Mouse (Mus musculus): ENCODE data around the gene Pdia5. TPM values are rescaled to one million over a fixed set of nuclear protein-coding genes. Genes with fewer than 3 reads are reported as not detected.

The Pdia5 gene
- total RNA-seq, 2 experiments from 2014 or later, result 22.6 to 27.0 TPM

GRCm38 (mm10) chr16:35484526-35485233 lies 6.0 kb downstream of the Pdia5 start:
- DNase-seq, result peak; percentile 30

DNA sequence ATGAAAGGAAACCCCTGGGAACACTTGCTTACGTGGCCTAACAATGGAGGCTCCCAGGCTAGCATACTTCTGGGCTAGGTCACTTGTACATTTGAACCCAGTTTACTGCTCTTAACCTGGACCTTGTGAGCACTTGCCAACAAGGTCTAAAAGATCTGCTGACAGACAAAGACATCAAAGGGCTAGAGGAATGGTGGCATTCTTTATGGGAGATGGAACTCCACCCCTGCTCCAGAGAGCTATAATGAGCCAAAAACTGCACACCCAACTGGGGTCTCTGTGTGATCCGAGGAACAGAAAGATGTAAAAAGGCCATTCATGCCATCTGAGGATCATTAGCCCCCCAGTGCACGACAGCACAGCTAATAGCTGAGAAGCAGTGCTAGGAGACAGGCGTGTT lies 6.6 kb downstream of the Pdia5 start:
- DNase-seq, result no peak

GRCm38 (mm10) chr16:35479301-35479700 lies 11.4 kb downstream of the Pdia5 start:
- peak; percentile 75 for DNase-seq

DNA sequence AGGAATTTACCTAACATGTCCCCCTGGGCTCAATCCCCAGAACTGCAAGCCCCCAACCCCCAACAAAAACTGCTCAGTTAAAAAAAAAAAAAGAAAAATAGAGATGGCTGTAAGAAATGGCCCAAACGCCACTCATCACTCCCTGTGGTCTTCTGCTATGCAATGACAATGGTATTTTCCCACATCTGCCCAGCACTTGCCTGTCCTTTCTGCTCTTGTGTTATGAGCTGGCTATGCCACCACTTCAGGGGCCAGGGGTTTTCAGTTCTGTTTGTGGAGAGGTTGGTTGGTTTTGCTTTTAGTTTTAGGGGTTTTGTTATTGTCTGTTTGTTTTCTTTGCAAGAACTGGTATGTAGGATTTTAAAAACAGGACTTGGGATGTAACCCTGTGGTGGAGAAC lies 13.4 kb downstream of the Pdia5 start:
- no peak for DNase-seq

- peak; percentile 73 for DNase-seq
Measured at GRCm38 (mm10) chr16:35472569-35473275, 18.0 kb downstream of the Pdia5 start.

DNA sequence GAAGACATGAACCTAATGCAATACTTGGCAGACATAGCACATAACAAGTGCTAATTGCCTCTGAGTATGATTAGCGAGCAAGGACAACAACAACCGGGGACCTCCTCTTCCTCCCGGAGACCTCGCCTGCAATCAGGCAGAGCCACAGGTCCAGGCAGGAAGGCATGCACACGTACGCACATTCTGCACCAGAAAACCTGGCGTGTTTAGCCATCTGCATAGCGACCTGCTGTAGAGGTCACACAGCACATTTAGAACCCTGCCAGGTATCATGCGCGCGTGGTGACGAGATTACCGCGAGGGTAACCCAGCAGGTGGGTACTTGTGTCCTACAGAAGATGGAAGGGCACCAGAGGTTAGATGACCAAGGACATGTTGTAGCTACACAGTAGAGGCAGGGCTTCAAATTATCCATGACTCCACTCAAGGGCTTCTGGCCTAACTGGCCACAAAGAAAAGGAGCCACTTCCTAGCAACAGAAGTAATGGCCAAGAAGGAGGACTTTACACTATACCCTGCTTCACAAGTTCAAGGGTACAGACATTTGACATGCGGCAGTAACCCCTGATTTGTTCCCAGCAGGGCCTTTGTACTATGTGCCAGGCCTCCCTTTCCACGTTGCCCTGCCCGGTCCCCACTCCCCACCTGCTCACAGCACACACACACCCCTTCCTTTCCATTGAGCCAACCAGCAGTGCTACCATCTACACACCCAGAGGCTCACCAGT lies 18.7 kb downstream of the Pdia5 start:
- DNase-seq, result no peak

DNA sequence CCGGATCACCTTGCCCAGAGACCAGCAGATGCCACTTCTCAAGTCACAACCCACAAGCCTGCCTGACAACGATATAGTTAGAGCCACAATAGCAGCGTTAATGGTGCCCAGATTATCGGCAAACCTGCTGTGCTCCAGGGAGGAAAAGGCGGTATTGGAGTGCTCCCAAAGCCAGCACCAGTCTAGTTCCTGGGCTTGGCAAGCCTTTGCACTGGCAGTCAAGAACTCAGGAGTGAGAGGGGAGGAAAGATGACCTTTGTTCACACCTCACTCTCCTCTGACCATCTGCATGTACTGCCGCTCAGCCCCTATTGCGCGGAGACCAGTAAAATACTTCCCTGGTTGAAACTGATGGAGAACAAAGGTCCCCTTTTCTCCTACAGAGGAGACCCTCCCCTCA lies 19.7 kb downstream of the Pdia5 start:
- peak; percentile 24 for DNase-seq

DNA sequence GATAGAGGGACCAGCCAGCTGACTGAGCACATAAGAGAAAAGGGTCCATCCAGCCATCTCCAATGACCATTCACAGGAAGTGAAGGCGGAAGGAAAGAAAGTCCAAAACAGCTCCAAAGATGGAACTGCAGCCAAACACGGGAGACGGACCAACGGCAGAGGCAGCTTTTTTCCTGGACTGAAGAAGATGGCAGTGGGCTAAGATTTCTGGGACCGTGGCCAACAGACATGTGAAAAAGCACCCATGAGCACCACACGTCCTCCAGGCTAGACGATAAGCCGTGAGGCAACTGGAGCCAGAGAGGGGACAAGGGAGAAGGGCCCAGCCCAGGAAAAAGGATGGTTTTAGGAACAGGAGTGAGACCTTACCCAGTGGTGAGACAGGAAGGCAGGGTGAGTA lies 20.6 kb downstream of the Pdia5 start:
- DNase-seq, result no peak

DNA sequence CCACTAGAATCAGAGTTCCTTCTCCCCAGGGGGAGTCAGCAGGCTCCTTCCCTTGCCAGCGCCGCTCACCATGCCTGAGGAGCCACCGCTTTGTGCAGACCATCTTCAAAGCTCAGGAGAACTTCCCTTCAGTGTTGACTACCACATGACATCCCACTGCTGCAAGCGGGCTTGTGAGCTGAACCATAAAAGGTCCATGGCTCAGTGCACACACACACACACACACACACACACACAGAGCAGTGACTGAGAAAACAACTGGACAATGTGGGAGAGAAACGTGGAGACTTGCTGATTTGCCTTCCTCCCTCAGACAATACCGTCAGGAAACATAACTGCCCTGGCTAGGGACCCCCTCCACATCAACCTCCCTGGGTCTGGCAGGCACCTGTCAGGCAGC lies 21.7 kb downstream of the Pdia5 start:
- no peak for DNase-seq

GRCm38 (mm10) chr16:35467044-35467443 lies 23.6 kb downstream of the Pdia5 start:
- no peak for DNase-seq

GRCm38 (mm10) chr16:35465808-35466351 lies 24.8 kb downstream of the Pdia5 start:
- peak; percentile 67 for DNase-seq

- DNase-seq, result no peak
Measured at GRCm38 (mm10) chr16:35464686-35465308, 25.9 kb downstream of the Pdia5 start.

DNA sequence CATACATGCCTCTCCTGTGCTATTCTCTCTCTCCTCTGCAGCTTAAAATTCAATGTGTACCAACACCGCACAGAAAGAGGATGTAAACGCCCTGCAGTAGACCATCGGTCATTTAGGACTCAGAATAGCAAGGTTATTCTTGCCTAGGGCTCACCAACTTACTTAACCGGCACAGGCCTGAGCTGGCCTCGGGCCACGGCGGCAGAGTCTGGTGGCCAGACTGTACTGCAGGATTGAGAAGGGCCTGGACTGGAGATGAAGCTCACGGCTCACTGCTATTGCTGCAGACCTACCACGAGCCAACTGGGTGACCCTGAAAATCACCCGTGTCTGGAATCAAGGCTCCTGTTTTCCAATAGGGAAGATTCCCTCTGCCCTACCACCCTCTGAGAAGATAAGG lies 27.0 kb downstream of the Pdia5 start:
- DNase-seq, result peak; percentile 44

- no peak for DNase-seq
Measured at GRCm38 (mm10) chr16:35462955-35463354, 27.7 kb downstream of the Pdia5 start.

DNA sequence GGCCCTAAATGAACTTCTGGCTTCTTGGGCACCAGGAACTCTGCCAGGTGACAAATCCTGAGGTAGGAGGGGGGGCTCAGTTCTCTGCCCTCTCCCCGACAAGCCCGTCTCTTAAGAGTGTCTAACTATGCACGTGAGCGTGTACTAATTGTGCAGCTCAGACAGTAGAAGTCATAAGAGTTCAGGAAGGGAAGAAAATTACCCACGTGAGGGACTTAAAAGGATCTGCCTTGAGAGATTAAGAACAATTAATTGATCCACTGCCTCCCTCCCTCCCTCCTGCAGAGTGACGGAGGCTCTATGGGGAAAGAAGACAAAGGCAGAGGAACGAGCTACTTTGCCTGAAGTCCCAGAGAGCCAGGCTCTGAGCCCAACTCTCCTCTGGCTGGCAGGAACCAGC lies 31.1 kb downstream of the Pdia5 start:
- DNase-seq, result no peak

DNA sequence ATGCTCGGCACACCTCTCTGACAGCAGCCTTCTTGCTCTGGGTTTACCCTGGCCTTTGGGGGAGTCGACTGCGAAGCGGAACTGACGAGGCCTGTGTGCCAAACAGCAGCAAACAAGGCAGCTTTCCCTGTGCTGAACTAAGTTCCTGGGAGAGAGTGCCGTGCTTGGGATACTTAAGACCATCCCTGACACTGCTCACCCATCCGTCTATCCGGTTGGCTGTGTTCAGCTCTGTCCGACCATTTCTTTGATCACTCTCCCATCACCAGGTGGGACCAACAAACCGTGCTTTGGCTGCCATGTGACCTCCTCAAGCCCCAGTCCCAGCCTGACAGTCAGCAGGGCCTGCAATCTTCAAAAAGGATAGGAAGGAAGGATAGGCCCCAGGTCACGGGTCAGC lies 32.4 kb downstream of the Pdia5 start:
- DNase-seq, result no peak

DNA sequence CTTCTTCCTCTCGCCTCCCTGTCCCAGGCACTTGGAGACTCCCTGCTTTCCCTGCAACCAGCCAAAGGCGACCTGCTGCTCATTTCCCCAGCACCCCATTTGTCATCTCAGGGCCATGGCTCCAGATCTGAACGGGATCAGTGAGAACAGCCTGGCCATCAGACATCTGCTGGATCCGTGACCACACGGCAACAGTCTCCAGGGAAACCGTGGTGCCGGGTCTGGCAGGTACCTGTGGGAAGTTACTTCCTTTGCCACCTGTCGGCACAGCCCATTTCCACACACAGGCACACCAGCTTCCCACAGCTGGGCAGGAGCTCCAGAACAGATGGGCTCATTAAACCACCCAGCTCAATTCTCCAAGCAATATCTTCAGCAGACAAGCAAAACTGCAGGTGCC lies 33.2 kb downstream of the Pdia5 start:
- DNase-seq, result no peak

GRCm38 (mm10) chr16:35457011-35457419 lies 33.7 kb downstream of the Pdia5 start:
- DNase-seq, result no peak

DNA sequence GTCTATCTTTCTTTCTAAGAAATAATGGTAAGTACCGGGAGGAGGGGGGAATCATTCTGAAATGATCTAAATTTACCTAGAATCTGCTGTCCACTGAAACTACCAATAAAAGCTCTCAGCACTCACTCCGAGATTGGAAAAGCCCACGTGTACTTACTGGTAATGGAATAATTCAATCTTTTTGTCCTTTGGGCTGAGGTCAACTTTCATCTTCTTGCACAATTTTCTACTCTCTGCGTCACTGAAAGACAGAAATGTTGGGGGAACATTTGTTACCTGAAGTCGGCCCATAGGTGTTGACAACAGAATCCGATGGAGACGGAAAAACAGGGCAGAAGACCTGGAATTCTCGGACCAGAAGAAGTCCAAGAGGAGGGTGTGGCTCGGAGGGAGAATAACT lies 34.4 kb downstream of the Pdia5 start:
- no peak for DNase-seq

- peak; percentile 27 for DNase-seq
Measured at GRCm38 (mm10) chr16:35455822-35456221, 34.9 kb downstream of the Pdia5 start.

- DNase-seq, result no peak
Measured at GRCm38 (mm10) chr16:35450018-35450630, 40.5 kb downstream of the Pdia5 start.

DNA sequence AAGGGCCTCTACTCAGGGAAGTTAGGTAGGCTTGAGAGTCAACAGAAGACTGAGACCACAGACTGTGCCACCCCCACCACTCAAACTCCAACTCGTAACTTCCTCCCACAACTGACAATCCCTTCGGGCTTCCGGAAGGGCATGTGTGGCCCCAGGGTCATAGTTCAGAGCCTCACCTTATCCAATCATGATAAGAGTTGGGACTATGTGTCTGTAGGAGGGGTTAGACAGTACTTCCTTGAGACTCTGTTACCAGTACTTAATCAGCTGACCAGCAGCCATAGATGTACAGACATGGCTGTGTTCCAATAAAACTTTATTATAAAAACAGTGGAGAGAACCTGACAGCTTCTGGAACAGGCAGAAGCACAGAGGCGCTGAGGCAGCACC lies 48.7 kb downstream of the Pdia5 start:
- no peak for DNase-seq
